Mouse (Mus musculus) kidney, postnatal 14 days (tissue): ENCODE data around the gene Ccl9.

Experiments
- DNase-seq: peaks from one replicate; pipeline ENCODE4 v3.0.0; 2022; ENCODE audit warnings: mixed read lengths

Ccl9 gene

GRCm38 (mm10) chr11:83534609-83535423, 43.6 kb downstream of the Ccl9 start:
- peak; percentile 90 for DNase-seq

- DNase-seq = no peak
These were observed 44.3 kb downstream of the Ccl9 start for GRCm38 (mm10) chr11:83534143-83534542.

- no peak for DNase-seq
These were observed 45.2 kb downstream of the Ccl9 start for GRCm38 (mm10) chr11:83533192-83533591.

GRCm38 (mm10) chr11:83530360-83530759, 48.1 kb downstream of the Ccl9 start, which contains the start of gene Ccl5:
Gene Ccl5, minus strand, starts transcription at chr11:83530518.
- DNase-seq = no peak

- DNase-seq = no peak
These were observed 49.4 kb downstream of the Ccl9 start for GRCm38 (mm10) chr11:83529024-83529423.
